Mouse (Mus musculus): ENCODE data around the gene Insig2. TPM values are rescaled to one million over a fixed set of nuclear protein-coding genes. Genes with fewer than 3 reads are reported as not detected.

Insig2 gene
- polyA plus RNA-seq (2014; fragmentation: Illumina TruSeq; extraction: RNeasy Lipid Tissue Mini Kit (QIAGEN cat#74804); ENCODE audit: low read depth, low replicate concordance): 94.0 TPM

GRCm38 (mm10) chr1:121332485-121332884 is at the start of gene Insig2:
Gene Insig2 (minus strand): TSS chr1:121332589.

Other genes starting within 250 kb of the Insig2 start
- gene Ccdc93, start 98.5 kb upstream of the Insig2 start, polyA plus RNA-seq (2014; fragmentation: Illumina TruSeq; extraction: RNeasy Lipid Tissue Mini Kit (QIAGEN cat#74804); ENCODE audit: low read depth, low replicate concordance): 34.0 TPM
- gene Htr5b, start 195.9 kb upstream of the Insig2 start, polyA plus RNA-seq (2014; fragmentation: Illumina TruSeq; extraction: RNeasy Lipid Tissue Mini Kit (QIAGEN cat#74804); ENCODE audit: low read depth, low replicate concordance): not detected
- gene Ddx18, start 235.4 kb upstream of the Insig2 start, polyA plus RNA-seq (2014; fragmentation: Illumina TruSeq; extraction: RNeasy Lipid Tissue Mini Kit (QIAGEN cat#74804); ENCODE audit: low read depth, low replicate concordance): 35.6 TPM

Measured in sigmoid colon, adult 10 weeks (tissue).